Mouse (Mus musculus) ES-E14 (cell line): ENCODE measurements around the gene Msantd2.

Source experiments
- HCFC1 ChIP-seq: IDR thresholded peaks from 2 replicates; pipeline ENCODE4 v1.6.1; 2012; ENCODE audit warnings: low read length, inconsistent platforms, borderline replicate concordance; ENCODE audit not compliant: insufficient read depth
- ZC3H11A ChIP-seq: IDR thresholded peaks from 2 replicates; pipeline ENCODE4 v1.6.1; 2012; ENCODE audit warnings: low read depth, mild to moderate bottlenecking, inconsistent platforms, low read length, borderline replicate concordance
- ZNF384 ChIP-seq: IDR thresholded peaks from 2 replicates; pipeline ENCODE4 v1.6.1; 2012; ENCODE audit warnings: low read depth, low read length, inconsistent platforms

GRCm38 (mm10) chr9:37556366-37556765 lies 67.2 kb downstream of the Msantd2 start:
- no peak for TF ChIP-seq HCFC1
- TF ChIP-seq ZC3H11A = no peak
- no peak for TF ChIP-seq ZNF384
